Mouse (Mus musculus): ENCODE data around the gene Rras2. TPM values are rescaled to one million over a fixed set of nuclear protein-coding genes. Genes with fewer than 3 reads are reported as not detected.
A peak's percentile ranks its signal among the peaks of the same experiment; 100 is the strongest.

The Rras2 gene
- polyA plus RNA-seq (2012; rRNA removed): 14.2 and 14.3 TPM in 2 replicates

GRCm38 (mm10) chr7:114117444-114117905 is at the start of gene Rras2:
Gene Rras2 (minus strand): TSS chr7:114117781.
- under 1% methylated on average over 55 of the region's 55 CpGs for WGBS
- DNase-seq (ENCODE audit: low read depth, low spot score): peak; percentile 57

GRCm38 (mm10) chr7:114162975-114163374 is 45.4 kb upstream of the Rras2 start:
- WGBS: 87% methylated on average over 5 of the region's 5 CpGs

GRCm38 (mm10) chr7:114161101-114161500 is 43.5 kb upstream of the Rras2 start:
- DNase-seq (ENCODE audit: low read depth, low spot score): no peak

More at GRCm38 (mm10) chr7:114162975-114163374, 45.4 kb upstream of the Rras2 start:
- DNase-seq (ENCODE audit: low read depth, low spot score): no peak

GRCm38 (mm10) chr7:114157716-114158278 is 40.2 kb upstream of the Rras2 start:
- 93% methylated on average over 12 of the region's 12 CpGs for WGBS
- no peak for DNase-seq (ENCODE audit: low read depth, low spot score)

More at GRCm38 (mm10) chr7:114161101-114161500, 43.5 kb upstream of the Rras2 start:
- WGBS: 80% methylated on average over 8 of the region's 8 CpGs

GRCm38 (mm10) chr7:114156364-114156763 is 38.8 kb upstream of the Rras2 start:
- WGBS: 93% methylated on average over 4 of the region's 4 CpGs
- no peak for DNase-seq (ENCODE audit: low read depth, low spot score)

GRCm38 (mm10) chr7:114155053-114155865 is 37.7 kb upstream of the Rras2 start:
- no peak for DNase-seq (ENCODE audit: low read depth, low spot score)
- 56% methylated on average over 5 of the region's 5 CpGs for WGBS

GRCm38 (mm10) chr7:114151036-114151780 is 33.6 kb upstream of the Rras2 start:
- DNase-seq (ENCODE audit: low read depth, low spot score): no peak
- WGBS: 94% methylated on average over 5 of the region's 5 CpGs

GRCm38 (mm10) chr7:114149564-114149963 is 32.0 kb upstream of the Rras2 start:
- WGBS: 77% methylated on average over 6 of the region's 6 CpGs
- no peak for DNase-seq (ENCODE audit: low read depth, low spot score)

GRCm38 (mm10) chr7:114149135-114149534 is 31.6 kb upstream of the Rras2 start:
- 62% methylated on average over 4 of the region's 4 CpGs for WGBS

GRCm38 (mm10) chr7:114145841-114146240 is 28.3 kb upstream of the Rras2 start:
- 67% methylated on average over 3 of the region's 3 CpGs for WGBS
- DNase-seq (ENCODE audit: low read depth, low spot score): no peak

More at GRCm38 (mm10) chr7:114149135-114149534, 31.6 kb upstream of the Rras2 start:
- DNase-seq (ENCODE audit: low read depth, low spot score): no peak

- 57% methylated on average over 10 of the region's 10 CpGs for WGBS
- DNase-seq (ENCODE audit: low read depth, low spot score): peak; percentile 39
These were observed 24.7 kb upstream of the Rras2 start for GRCm38 (mm10) chr7:114142151-114142798.

- 88% methylated on average over 7 of the region's 7 CpGs for WGBS
- no peak for DNase-seq (ENCODE audit: low read depth, low spot score)
These were observed 22.4 kb upstream of the Rras2 start for GRCm38 (mm10) chr7:114140026-114140425.

- 92% methylated on average over 3 of the region's 3 CpGs for WGBS
- no peak for DNase-seq (ENCODE audit: low read depth, low spot score)
These were observed 21.8 kb upstream of the Rras2 start for GRCm38 (mm10) chr7:114139400-114139799.

GRCm38 (mm10) chr7:114138261-114138660 is 20.7 kb upstream of the Rras2 start:
- no peak for DNase-seq (ENCODE audit: low read depth, low spot score)
- WGBS: 90% methylated on average over 2 of the region's 2 CpGs

GRCm38 (mm10) chr7:114135166-114135565 is 17.6 kb upstream of the Rras2 start:
- WGBS: 66% methylated on average over 6 of the region's 6 CpGs
- no peak for DNase-seq (ENCODE audit: low read depth, low spot score)

- 64% methylated on average over 5 of the region's 5 CpGs for WGBS
- no peak for DNase-seq (ENCODE audit: low read depth, low spot score)
These were observed 16.4 kb upstream of the Rras2 start for GRCm38 (mm10) chr7:114133957-114134356.

GRCm38 (mm10) chr7:114132316-114132715 is 14.7 kb upstream of the Rras2 start:
- 21% methylated on average over 8 of the region's 8 CpGs for WGBS
- no peak for DNase-seq (ENCODE audit: low read depth, low spot score)

- 44% methylated on average over 2 of the region's 2 CpGs for whole genome bisulfite sequencing
- DNase-seq (ENCODE audit: low read depth, low spot score): no peak
These were observed 11.7 kb upstream of the Rras2 start for GRCm38 (mm10) chr7:114129281-114129680.

GRCm38 (mm10) chr7:114118180-114118579 is 599 bp upstream of the Rras2 start:
- WGBS: 27% methylated on average over 7 of the region's 7 CpGs
- peak; percentile 32 for DNase-seq (ENCODE audit: low read depth, low spot score)
